Mouse (Mus musculus): ENCODE measurements around the gene Uhrf1bp1l. TPM values are rescaled to one million over a fixed set of nuclear protein-coding genes. Genes with fewer than 3 reads are reported as not detected.

Gene Uhrf1bp1l
- polyA plus RNA-seq, 1 experiment from 2014 or later = 31.3 TPM

- ATAC-seq (ENCODE audit: insufficient read depth) (peak; percentile 100), DNase-seq (peak; percentile 98)
- Histone ChIP-seq H3K36me3 (ENCODE audit: insufficient read depth) (peaks cover 3% of the 10 kb centered on the region; the same call in 1 of the 2 replicates), H3K27ac (ENCODE audit: low read depth) (peak within 1 kb of the TSS; percentile 61; the same call in 1 of the 2 replicates), H3K27me3 (ENCODE audit: insufficient read depth, low read length) (no peaks in the 10 kb centered on the region), H3K4me3 (ENCODE audit: low read depth, low read length) (peak within 1 kb of the TSS; percentile 66), H3K4me1 (ENCODE audit: insufficient read depth) (0 out of 2 replicates have a peak, but pooled peaks cover 7% of the 10 kb centered on the region), H3K9me3 (ENCODE audit: low read depth, low read length) (no peaks in the 10 kb centered on the region), H3K9ac (peak within 1 kb of the TSS; percentile 58), H3K4me2 (peak within 1 kb of the TSS; percentile 83)
- under 1% methylated on average over 49 of the region's 49 CpGs for WGBS
- TF ChIP-seq CTCF (IDR thresholded peaks at IDR 0.05; ENCODE audit: low read depth) = no peak
These were observed 12.6 kb upstream of the Uhrf1bp1l start, which contains the start of gene Actr6 for GRCm38 (mm10) chr10:89732001-89732794. Gene Actr6, minus strand, starts transcription at chr10:89732295.

- 26% methylated on average over 5 of the region's 5 CpGs for WGBS
- no peak for DNase-seq
- Histone ChIP-seq H3K4me2 (no peak overlapping the region), H3K36me3 (ENCODE audit: insufficient read depth) (no peaks in the 10 kb centered on the region), H3K4me1 (ENCODE audit: insufficient read depth) (0 out of 2 replicates have a peak, but pooled peaks cover 3% of the 10 kb centered on the region), H3K9me3 (ENCODE audit: low read depth, low read length) (no peaks in the 10 kb centered on the region), H3K4me3 (ENCODE audit: low read depth, low read length) (no peak overlapping the region), H3K27me3 (ENCODE audit: insufficient read depth, low read length) (no peaks in the 10 kb centered on the region), H3K9ac (no peak overlapping the region), H3K27ac (ENCODE audit: low read depth) (no peak overlapping the region)
- TF ChIP-seq CTCF (IDR thresholded peaks at IDR 0.05; ENCODE audit: low read depth) = peak; percentile 26
- ATAC-seq (ENCODE audit: insufficient read depth) = no peak
These were observed 7.7 kb upstream of the Uhrf1bp1l start for GRCm38 (mm10) chr10:89737092-89737491.

- no peaks in the 10 kb centered on the region for H3K27me3 ChIP-seq (ENCODE audit: insufficient read depth, low read length)
- H3K36me3 ChIP-seq (ENCODE audit: insufficient read depth) = no peaks in the 10 kb centered on the region
- 0 out of 2 replicates have a peak, but pooled peaks cover under 1% of the 10 kb centered on the region for H3K4me1 ChIP-seq (ENCODE audit: insufficient read depth)
- no peak for TF ChIP-seq CTCF (IDR thresholded peaks at IDR 0.05; ENCODE audit: low read depth)
- H3K4me3 ChIP-seq (ENCODE audit: low read depth, low read length) = no peak overlapping the region
- no peak overlapping the region for H3K9ac ChIP-seq
- DNase-seq (no peak), ATAC-seq (ENCODE audit: insufficient read depth) (no peak)
- no peaks in the 10 kb centered on the region for H3K9me3 ChIP-seq (ENCODE audit: low read depth, low read length)
- WGBS = 76% methylated on average over 3 of the region's 3 CpGs
- no peak overlapping the region for H3K4me2 ChIP-seq
- H3K27ac ChIP-seq (ENCODE audit: low read depth) = no peak overlapping the region
These were observed 6.9 kb upstream of the Uhrf1bp1l start for GRCm38 (mm10) chr10:89737887-89738286.

GRCm38 (mm10) chr10:89738395-89738794 is 6.4 kb upstream of the Uhrf1bp1l start:
- no peak for ATAC-seq (ENCODE audit: insufficient read depth)

GRCm38 (mm10) chr10:89739703-89740102 is 5.1 kb upstream of the Uhrf1bp1l start:
- H3K27me3 ChIP-seq (ENCODE audit: insufficient read depth, low read length) = no peaks in the 10 kb centered on the region
- peaks cover 3% of the 10 kb centered on the region; the same call in 1 of the 2 replicates for H3K4me1 ChIP-seq (ENCODE audit: insufficient read depth)
- H3K4me3 ChIP-seq (ENCODE audit: low read depth, low read length) = no peak overlapping the region
- H3K9ac ChIP-seq = no peak overlapping the region
- no peak overlapping the region for H3K4me2 ChIP-seq
- DNase-seq = no peak
- H3K27ac ChIP-seq (ENCODE audit: low read depth) = no peak overlapping the region
- no peaks in the 10 kb centered on the region for H3K9me3 ChIP-seq (ENCODE audit: low read depth, low read length)
- WGBS = 56% methylated on average over 7 of the region's 7 CpGs
- no peaks in the 10 kb centered on the region for H3K36me3 ChIP-seq (ENCODE audit: insufficient read depth)
- no peak for TF ChIP-seq CTCF (IDR thresholded peaks at IDR 0.05; ENCODE audit: low read depth)
- ATAC-seq (ENCODE audit: insufficient read depth) = no peak

More at GRCm38 (mm10) chr10:89738395-89738794, 6.4 kb upstream of the Uhrf1bp1l start:
- Histone ChIP-seq H3K9ac (no peak overlapping the region), H3K36me3 (ENCODE audit: insufficient read depth) (no peaks in the 10 kb centered on the region), H3K4me3 (ENCODE audit: low read depth, low read length) (no peak overlapping the region), H3K4me1 (ENCODE audit: insufficient read depth) (no peaks in the 10 kb centered on the region), H3K27ac (ENCODE audit: low read depth) (no peak overlapping the region), H3K9me3 (ENCODE audit: low read depth, low read length) (no peaks in the 10 kb centered on the region), H3K27me3 (ENCODE audit: insufficient read depth, low read length) (no peaks in the 10 kb centered on the region), H3K4me2 (no peak overlapping the region)
- no peak for DNase-seq
- TF ChIP-seq CTCF (IDR thresholded peaks at IDR 0.05; ENCODE audit: low read depth) = no peak
- WGBS = 91% methylated on average over 9 of the region's 9 CpGs

GRCm38 (mm10) chr10:89740995-89741394 is 3.8 kb upstream of the Uhrf1bp1l start:
- no peak overlapping the region for H3K27ac ChIP-seq (ENCODE audit: low read depth)
- H3K27me3 ChIP-seq (ENCODE audit: insufficient read depth, low read length) = no peaks in the 10 kb centered on the region
- no peaks in the 10 kb centered on the region for H3K9me3 ChIP-seq (ENCODE audit: low read depth, low read length)
- DNase-seq = no peak
- 79% methylated on average over 6 of the region's 6 CpGs for WGBS
- H3K36me3 ChIP-seq (ENCODE audit: insufficient read depth) = no peaks in the 10 kb centered on the region
- H3K9ac ChIP-seq = no peak overlapping the region
- H3K4me3 ChIP-seq (ENCODE audit: low read depth, low read length) = no peak overlapping the region
- no peak for ATAC-seq (ENCODE audit: insufficient read depth)
- no peak for TF ChIP-seq CTCF (IDR thresholded peaks at IDR 0.05; ENCODE audit: low read depth)
- peaks cover 3% of the 10 kb centered on the region; the same call in 1 of the 2 replicates for H3K4me1 ChIP-seq (ENCODE audit: insufficient read depth)
- H3K4me2 ChIP-seq = no peak overlapping the region

- H3K27ac ChIP-seq (ENCODE audit: low read depth) = no peak overlapping the region
- no peaks in the 10 kb centered on the region for H3K27me3 ChIP-seq (ENCODE audit: insufficient read depth, low read length)
- peaks cover 3% of the 10 kb centered on the region; the same call in 1 of the 2 replicates for H3K4me1 ChIP-seq (ENCODE audit: insufficient read depth)
- H3K36me3 ChIP-seq (ENCODE audit: insufficient read depth) = no peaks in the 10 kb centered on the region
- no peak overlapping the region for H3K4me2 ChIP-seq
- ATAC-seq (ENCODE audit: insufficient read depth) (no peak), DNase-seq (no peak)
- no peak for TF ChIP-seq CTCF (IDR thresholded peaks at IDR 0.05; ENCODE audit: low read depth)
- 87% methylated on average over 4 of the region's 4 CpGs for WGBS
- no peak overlapping the region for H3K4me3 ChIP-seq (ENCODE audit: low read depth, low read length)
- no peaks in the 10 kb centered on the region for H3K9me3 ChIP-seq (ENCODE audit: low read depth, low read length)
- H3K9ac ChIP-seq = no peak overlapping the region
These were observed 1.5 kb upstream of the Uhrf1bp1l start for GRCm38 (mm10) chr10:89743266-89743665.
